Mouse (Mus musculus) layer of hippocampus, adult 8-10 months (tissue): ENCODE measurements around the gene Tbc1d22a. TPM values are rescaled to one million over a fixed set of nuclear protein-coding genes. Genes with fewer than 3 reads are reported as not detected.

Experiments used
- DNase-seq, 2 experiments: peaks; one replicate each; pipeline ENCODE4 v3.0.0; 2022; ENCODE audit warnings: low spot score in 2 of 2
- total RNA-seq, 4 experiments: library from RNA; stranded (reverse); gene quantifications; 2 replicates each; pipeline ENCODE4 v1.2.4; 2022

The Tbc1d22a gene
- total RNA-seq, 4 experiments from 2014 or later: 28.8 to 37.3 (median 34.8) TPM

DNA sequence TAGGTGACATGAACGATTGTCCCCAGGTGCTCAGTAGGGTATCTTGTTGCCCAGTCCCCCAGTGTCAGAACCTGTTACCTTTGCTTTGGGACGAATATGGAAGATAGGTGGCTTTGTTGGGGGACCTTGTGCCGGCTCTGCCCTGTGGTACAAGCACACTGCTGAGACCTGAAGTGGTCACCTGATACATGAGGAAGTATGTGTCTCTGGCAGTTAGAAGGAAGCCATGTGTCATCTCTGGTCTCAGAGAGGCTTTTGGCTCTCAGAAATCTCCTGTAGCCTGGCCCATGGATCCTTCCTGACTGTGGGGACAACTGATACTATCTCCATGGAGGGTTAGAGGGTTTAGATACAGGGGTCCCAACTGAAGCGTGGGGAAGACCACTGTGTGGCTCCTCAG, 281.9 kb downstream of the Tbc1d22a start:
- no peak for DNase-seq

DNA sequence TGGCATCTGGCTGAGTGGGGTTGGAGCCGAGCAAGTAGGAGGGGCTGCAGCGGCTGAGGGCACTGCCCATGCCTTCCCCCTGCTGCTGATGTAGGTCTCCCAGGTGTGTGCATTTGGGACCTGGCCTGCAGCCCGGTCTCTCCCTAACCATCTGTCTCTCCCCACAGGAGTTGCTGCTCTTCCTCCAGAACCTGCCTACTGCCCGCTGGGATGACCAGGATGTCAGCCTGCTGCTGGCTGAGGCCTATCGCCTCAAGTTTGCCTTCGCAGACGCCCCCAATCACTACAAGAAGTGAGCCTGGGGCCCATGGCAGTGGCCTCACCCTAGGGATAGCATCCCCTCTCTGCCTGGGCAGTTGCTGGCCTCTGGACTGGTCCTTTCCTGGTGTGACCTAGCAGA, 282.4 kb downstream of the Tbc1d22a start:
- DNase-seq: no peak

DNA sequence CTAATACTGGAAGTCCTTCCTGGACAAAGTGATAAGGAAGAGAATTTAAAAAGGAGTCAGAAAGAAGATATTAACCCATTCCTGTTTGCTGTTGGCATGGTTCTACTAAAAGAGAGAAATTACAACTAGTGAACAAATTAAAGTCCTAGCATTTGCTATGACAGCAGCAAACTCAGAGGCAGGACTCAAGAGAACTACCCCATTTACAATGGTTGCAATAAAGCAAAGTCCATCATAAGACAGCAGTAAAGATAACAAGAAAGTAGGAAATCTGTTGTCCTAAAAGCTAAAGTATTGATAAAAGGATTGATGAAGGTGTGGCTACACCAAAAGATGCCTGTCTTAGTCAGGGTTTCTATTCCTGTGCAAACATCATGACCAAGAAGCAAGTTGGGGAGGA, 286.3 kb downstream of the Tbc1d22a start:
- DNase-seq: no peak

DNA sequence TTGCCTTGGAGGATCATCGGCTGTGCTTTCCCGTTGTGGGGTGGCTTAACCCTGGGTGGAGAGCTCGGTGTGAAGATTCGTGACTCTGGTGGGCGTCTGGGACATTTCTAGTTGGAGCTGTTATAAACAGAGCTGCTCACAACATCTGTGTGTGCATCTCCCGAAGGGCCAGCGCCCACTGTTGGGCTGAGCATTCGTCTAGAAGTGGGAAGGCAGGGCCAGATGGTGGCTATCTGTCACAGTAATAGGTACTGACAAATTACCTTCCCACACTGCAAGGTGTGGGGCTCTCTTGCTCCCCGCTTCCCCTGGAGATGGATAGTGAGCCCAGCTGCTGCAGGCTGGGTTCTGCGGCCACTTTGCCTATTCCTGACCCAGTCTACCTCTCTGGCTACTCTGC, 289.2 kb downstream of the Tbc1d22a start:
- DNase-seq: no peak

DNA sequence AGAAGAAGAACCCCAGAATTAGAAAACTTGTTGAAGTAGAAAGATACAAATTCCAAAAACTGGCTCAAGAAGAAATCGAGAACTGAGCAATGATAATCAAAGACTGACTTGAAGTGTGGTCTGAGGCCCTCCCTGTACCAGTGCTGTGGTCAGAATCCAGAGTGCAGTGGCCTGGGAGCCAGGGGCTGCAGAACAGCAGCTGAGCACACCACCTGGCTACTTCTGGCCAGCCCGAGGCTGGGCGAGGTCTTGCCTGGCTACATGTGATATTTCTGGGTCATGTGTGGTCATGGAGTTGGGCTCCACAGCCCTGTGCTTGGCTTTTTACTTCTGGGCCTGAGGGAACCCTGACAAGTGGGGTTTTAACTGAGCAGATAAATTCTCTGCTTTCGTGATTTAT, 292.4 kb downstream of the Tbc1d22a start:
- DNase-seq: no peak

DNA sequence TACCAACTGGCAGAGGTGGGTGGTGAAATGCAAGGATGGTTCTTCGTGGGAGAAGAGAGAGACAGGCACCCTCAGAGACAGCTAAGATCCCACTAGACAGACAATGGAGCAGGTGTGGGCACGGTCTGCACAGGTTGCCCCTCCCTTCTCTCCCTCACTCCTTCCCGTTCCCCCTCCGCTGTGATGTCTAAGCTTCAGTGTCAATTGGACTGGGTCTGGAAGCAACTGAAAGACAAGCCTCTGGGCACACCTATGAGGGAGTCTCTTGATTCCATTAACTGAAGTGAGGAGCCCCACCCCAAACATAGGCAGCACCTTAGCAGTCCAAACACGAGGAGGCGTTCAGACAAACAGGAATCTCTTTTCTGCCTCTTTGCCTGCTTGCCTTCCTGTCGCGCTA, 293.3 kb downstream of the Tbc1d22a start:
- no peak for DNase-seq

DNA sequence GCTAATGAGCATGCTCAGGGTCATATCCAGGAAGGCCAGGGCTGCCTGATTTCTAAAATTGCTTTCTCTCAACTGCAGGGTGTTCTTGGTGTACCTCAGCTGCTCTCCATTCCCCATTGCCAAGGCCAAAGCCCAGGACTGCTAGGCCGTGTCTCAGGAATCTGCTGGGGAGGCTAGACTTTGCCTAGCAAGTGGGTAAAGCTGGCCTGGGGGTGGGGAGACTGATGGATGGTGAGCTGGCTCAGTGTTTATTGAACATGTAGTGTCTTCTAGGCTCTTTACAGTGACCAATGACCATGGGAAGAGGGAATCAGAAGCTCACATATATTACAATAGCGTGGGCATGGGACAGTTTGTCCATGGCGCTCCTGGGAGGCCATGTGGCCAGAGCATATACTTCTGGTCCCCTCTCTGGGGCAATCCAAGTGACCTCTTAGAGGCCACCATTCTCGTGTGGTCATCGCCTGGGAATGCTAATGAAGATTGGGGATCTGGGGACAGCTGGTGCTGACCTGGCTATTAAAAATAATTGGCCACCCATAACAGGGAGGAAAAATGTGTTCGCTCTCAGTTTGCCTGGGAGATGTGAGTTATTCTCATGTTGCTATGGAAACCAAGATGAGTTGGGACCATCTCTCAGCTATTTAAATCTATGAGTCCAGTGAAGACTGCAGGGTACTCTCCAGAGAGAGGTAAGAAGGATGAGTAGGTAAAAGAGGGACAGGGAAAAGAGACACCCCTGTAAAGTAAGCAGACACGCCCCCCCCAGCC, 294.3 kb downstream of the Tbc1d22a start:
- DNase-seq: no peak

DNA sequence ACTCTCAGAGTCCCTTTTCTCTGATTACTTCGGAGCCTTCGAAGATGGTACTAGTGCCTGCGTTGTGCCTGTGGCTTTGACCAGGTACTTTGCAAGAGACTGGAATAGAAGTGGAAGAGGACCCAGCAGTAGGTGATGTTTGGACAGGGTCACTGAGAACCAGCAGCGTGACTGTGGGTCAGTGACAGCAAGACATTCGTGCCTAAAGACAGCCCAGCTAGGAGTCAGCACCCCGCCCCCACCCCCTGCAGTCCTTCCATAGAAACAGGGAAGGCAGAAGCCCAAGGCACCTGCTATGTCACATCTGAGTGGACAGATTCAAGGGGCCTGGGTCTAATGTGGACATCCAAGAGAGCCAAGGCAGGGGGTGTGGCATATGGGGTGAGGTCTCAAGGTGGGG, 295.3 kb downstream of the Tbc1d22a start:
- DNase-seq: no peak

DNA sequence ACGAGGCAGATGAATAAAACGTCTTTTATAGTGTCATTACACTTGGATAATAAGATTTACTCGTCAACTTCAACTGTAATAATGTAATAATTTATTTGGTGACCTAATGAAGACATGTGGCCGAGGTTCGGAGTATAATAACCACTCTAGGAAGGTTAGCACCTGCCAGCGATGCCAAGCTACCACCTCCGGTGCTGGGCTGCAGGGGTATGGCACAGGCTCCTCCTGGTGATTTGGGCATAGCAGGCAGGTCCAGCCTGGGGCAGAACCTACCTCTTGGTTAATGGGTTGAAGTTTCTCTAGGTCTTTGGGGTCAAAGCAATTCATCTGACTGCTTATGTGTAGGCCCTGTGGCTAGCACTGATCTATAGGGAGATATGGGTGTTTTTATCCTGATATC, 296.9 kb downstream of the Tbc1d22a start:
- no peak for DNase-seq

DNA sequence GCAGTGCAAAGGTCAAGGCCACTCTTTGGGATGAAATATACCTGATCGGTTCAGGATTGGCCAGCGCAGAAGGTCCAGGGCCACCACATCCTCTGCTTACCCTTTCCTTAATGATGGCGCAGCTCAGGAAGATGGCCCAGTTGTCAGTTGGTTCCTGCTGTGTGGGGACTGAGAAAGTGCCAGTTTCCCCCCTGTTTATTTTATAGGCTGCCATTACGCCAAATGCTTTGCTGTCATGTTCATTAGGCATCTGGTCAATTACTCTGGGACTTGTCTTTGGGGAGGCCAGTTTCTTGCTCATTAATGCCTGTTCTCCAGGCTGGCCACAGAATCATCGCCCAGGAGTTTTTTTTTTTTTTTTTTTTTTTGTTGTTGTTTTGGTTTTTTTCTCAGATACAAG, 299.1 kb downstream of the Tbc1d22a start:
- DNase-seq: no peak

DNA sequence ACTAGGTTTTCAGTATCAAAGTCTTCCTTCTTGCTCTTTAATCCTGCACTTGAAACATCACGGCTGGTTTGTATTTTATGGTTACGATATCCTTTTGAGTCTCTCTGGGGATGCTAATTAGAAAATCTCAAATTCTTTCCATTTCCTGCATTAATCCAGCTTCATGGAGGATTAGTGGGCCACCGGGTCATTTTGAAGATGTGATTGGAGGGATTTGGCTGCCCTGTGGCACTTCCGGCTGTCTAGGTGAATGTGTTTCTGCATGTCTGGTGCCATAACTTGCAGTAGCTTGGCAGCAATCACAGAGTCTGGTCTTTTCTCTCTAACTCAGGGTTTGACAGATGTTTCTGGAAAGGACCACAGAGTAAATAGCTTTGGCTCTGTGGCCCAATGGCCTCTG, 305.9 kb downstream of the Tbc1d22a start:
- no peak for DNase-seq

DNA sequence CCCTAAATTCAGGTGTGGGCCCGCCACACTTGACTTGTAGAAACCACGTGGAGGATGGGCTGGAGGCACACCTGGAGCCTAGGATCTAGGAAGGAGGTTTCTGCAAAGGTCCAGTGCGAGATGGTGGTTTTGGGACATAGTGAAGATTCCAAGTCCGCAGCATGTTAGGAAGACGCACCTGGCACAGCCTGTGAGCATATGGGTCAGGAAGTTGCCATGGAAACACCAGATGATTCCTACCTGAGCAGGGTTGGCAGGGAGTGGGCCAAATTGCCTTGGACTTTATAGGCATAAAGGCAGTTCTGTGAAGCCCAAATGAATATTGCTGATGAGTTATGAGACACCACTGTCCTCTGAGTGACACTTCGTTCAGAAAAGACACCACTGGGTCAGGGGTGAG, 321.1 kb downstream of the Tbc1d22a start:
- no peak for DNase-seq

DNA sequence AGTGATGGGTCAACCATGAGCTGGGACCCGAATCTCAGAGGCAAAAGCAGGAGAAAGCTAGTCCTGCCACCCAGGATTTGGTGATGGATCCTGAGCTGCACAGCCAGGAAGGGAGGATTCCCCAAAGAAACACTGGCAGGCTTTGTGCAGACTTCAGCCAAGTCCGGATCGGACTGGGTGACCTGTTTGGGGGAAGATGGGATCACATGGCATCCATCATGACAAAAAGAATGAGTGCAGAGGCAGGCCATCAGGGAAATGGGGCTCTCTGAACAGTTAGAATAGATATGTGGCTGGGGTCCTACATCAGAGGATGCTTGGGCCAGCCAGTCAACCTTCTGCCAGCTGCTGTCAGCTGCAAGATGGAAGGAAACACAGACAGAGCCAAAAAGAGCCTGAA, 328.1 kb downstream of the Tbc1d22a start:
- no peak for DNase-seq

DNA sequence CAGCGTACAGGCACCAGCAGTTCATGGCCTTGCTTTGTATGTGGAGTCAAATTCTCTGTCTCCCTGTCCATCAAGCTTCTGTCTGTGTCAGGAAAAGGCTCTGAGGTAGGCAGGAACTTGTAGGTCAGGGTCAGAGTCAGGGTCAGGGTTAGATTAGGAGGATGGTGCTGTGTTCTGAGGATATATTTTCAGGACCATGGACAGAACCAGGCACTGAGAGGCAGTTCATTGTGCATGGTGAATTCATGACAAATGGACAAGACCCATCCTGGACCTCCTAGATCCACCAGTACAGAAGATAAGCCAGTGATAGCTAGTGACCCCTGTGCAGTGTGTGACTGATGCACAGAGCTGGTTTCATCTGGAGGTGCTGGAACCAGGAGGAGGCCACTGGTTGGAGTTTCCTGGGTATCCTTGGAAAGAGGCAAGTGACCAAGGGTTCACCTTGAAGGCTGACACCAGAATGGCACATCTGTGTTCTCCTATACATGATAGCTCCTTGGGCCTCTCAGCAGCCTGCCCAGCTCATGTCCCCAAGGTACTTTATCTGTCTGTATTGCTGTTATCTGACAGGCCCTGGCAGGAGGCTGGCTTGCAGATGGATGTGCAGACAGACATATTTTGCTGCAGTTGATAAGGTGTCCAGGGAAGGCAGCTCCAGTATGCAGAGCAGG, 330.0 kb downstream of the Tbc1d22a start:
- no peak for DNase-seq

Other genes with a start within 250 kb of the Tbc1d22a start
- gene Celsr1, start 180.7 kb upstream of the Tbc1d22a start, total RNA-seq: 1 to 10 TPM; 6.0 to 7.0 (median 6.6) TPM
- gene Gramd4, start 156.8 kb upstream of the Tbc1d22a start, total RNA-seq: 10 to 100 TPM; 24.1 to 30.9 (median 29.9) TPM
- gene Cerk, start 28.3 kb upstream of the Tbc1d22a start, total RNA-seq: 10 to 100 TPM; 51.0 to 55.5 (median 52.0) TPM